ENCODE assay signal across 10 mouse cellular contexts in the genomic region with DNA sequence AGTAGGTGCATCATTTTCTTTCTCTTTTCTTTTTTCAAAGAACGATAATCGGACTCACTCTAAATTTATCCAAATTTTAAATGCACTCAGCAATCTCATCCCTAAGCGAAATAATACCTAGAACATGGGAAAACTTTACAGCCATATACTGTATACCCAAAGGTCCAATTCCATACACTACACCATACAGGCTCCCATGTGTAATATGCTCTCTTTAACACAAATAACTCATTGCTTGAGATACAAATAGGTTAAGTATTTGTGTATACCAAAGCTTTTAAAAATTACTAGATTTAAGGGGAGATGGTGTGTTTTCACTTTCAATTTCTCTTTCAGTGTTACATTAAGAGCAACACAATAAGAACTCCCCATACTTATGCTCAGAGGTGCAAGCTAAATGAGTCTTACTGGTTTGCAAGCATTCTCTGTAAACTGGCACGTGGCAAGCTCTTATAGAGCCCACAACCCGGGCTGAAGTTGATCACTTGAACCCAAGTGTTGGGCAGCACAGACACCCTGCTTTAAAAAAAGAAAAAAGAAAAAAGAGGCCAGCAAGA. TPM values are rescaled to one million over a fixed set of nuclear protein-coding genes. Genes with fewer than 3 reads are reported as not detected.
DNase-seq lines count a peak whose midpoint lies in the region; ATAC-seq and TF ChIP-seq lines count a peak whose summit lies in the region.
"Had no signal": no experiment of that assay in that cellular context is flagged by ENCODE, and none has a peak within 500 bp of the region (broad histone marks: within the 10 kb centered on the region; RNA-seq: fewer than 3 reads in every experiment).

No protein-coding gene starts in this region.

- peak; percentile 11 for ATAC-seq in megakaryocyte, adult 5-6 weeks (ENCODE audit: poor library complexity, severe bottlenecking)

- H3K9me3 ChIP-seq in hindbrain, embryonic 10.5 days, result no peaks in the 10 kb centered on the region

- intact Hi-C loops in left cerebral cortex, adult 2 months (cut with DNase I), result loop anchor here (1.0 to 10.0 kb wide), 5 partner anchors 37 to 1377 kb away; partner anchors contain the start of genes Ell2, Gpr150 and Rhobtb3
- intact Hi-C loops in left cerebral cortex, postnatal 10 days (cut with DNase I), result loop anchor here (5.0 kb wide), 1 partner anchor 77 kb away; the partner anchor contains the start of gene Rhobtb3

- no peak for TF ChIP-seq CTCF in left cerebral cortex, adult 2 months (IDR thresholded peaks at IDR 0.05)
- no peak for TF ChIP-seq CTCF in cortical plate, adult 2 months (IDR thresholded peaks at IDR 0.05; ENCODE audit: extremely low read depth, insufficient read depth, low read length)

- 49% methylated on average over 5 of the region's 5 CpGs for WGBS in hindbrain, embryonic 10.5 days

- H3K27me3 ChIP-seq in hindbrain, embryonic 10.5 days (ENCODE audit: insufficient read depth, poor library complexity, severe bottlenecking), result no peaks in the 10 kb centered on the region

- H3K36me3 ChIP-seq in hindbrain, embryonic 10.5 days, result no peaks in the 10 kb centered on the region

- no peak for DNase-seq in left cerebral cortex, adult 2 months (ENCODE audit: extremely low spot score in 1 of 2, low spot score in 2 of 2)
- no peak for DNase-seq in left cerebral cortex, postnatal 10 days (ENCODE audit: extremely low spot score in 1 of 2, low spot score in 2 of 2)
- DNase-seq in hindbrain, embryonic 10.5 days (ENCODE audit: low spot score), result no peak
- no peak for DNase-seq in right cerebral cortex, postnatal 36 days (ENCODE audit: low spot score in 2 of 2)
- DNase-seq in cerebellum, postnatal 36 days, result no peak
- DNase-seq in thymus, adult 18-20 months, result no peak

- no peak for TF ChIP-seq POLR2A in cortical plate, adult 2 months (IDR thresholded peaks at IDR 0.05; ENCODE audit: extremely low read depth, insufficient read depth, low read length)

- no peaks in the 10 kb centered on the region for H3K4me1 ChIP-seq in cortical plate, adult 2 months (ENCODE audit: control insufficient read depth, insufficient read depth, low read length)
- H3K4me1 ChIP-seq in hindbrain, embryonic 10.5 days (replicated peaks), result peaks cover 9% of the 10 kb centered on the region

- H3K27ac ChIP-seq in left cerebral cortex, adult 2 months, result peak overlapping the region; percentile 98
- H3K27ac ChIP-seq in cortical plate, adult 2 months (ENCODE audit: insufficient read depth, low read length), result no peak overlapping the region
- peak overlapping the region; percentile 96 for H3K27ac ChIP-seq in hindbrain, embryonic 10.5 days

- peak overlapping the region; percentile 81 for H3K4me3 ChIP-seq in left cerebral cortex, adult 2 months
- H3K4me3 ChIP-seq in cortical plate, adult 2 months (ENCODE audit: insufficient read depth, low read length), result peak overlapping the region; percentile 69
- peak overlapping the region; percentile 84 for H3K4me3 ChIP-seq in hindbrain, embryonic 10.5 days

RNA-seq across cellular contexts. Expression of gene Rfesd, which starts 0.4 kb away (rescaled TPM):
- 10 to 100 TPM; 18.7 to 19.3 TPM for total RNA-seq in left cerebral cortex, adult 2 months (2021)
- 10 to 100 TPM; 16.1 to 19.3 TPM for total RNA-seq in left cerebral cortex, postnatal 10 days (2021)
- 13.8 and 15.6 TPM in 2 replicates for polyA plus RNA-seq in cortical plate, adult 2 months (2012; rRNA removed)
- polyA plus RNA-seq in hindbrain, embryonic 10.5 days (2016; fragmentation: Nextera tagmentation; extraction: Ambion mirVana), result 20.8 and 25.8 TPM in 2 replicates
- total RNA-seq in megakaryocyte, adult 5-6 weeks (2015), result 20.5 and 21.5 TPM in 2 replicates
- total RNA-seq in megakaryocyte, adult 5-6 weeks (2017), result 15.3 and 16.1 TPM in 2 replicates

RNA-seq across cellular contexts. Expression of gene Gpr150, which starts 37.9 kb away (rescaled TPM):
- 1 to 10 TPM; 3.4 to 4.2 TPM for total RNA-seq in left cerebral cortex, adult 2 months (2021)
- 1 to 10 TPM; 2.6 to 2.9 TPM for total RNA-seq in left cerebral cortex, postnatal 10 days (2021)
- 6.0 and 7.3 TPM in 2 replicates for polyA plus RNA-seq in cortical plate, adult 2 months (2012; rRNA removed)
- 0.39 and 0.50 TPM in 2 replicates for polyA plus RNA-seq in hindbrain, embryonic 10.5 days (2016; fragmentation: Nextera tagmentation; extraction: Ambion mirVana)
- 0.23 and 0.42 TPM in 2 replicates for total RNA-seq in megakaryocyte, adult 5-6 weeks (2015)
- total RNA-seq in megakaryocyte, adult 5-6 weeks (2017), result 0.33 TPM in 1 of 2 replicates, not detected in the other
- total RNA-seq: adrenal gland, adult 18-20 months; neutrophil, adult 5-6 weeks had no signal

RNA-seq across cellular contexts. Expression of gene Spata9, which starts 52.0 kb away (rescaled TPM):
- not detected for total RNA-seq in left cerebral cortex, adult 2 months (2021)
- total RNA-seq in left cerebral cortex, postnatal 10 days (2021), result under 1 TPM in 1 of 2 experiments, not detected in 1; 0.47 TPM
- 0.23 and 0.26 TPM in 2 replicates for polyA plus RNA-seq in cortical plate, adult 2 months (2012; rRNA removed)
- 0.47 and 0.77 TPM in 2 replicates for polyA plus RNA-seq in hindbrain, embryonic 10.5 days (2016; fragmentation: Nextera tagmentation; extraction: Ambion mirVana)
- total RNA-seq in megakaryocyte, adult 5-6 weeks (2015), result not detected in 2 replicates
- total RNA-seq in megakaryocyte, adult 5-6 weeks (2017), result 0.73 TPM in 1 of 2 replicates, not detected in the other
- total RNA-seq: adrenal gland, adult 18-20 months; neutrophil, adult 5-6 weeks had no signal
